Mouse (Mus musculus) hindbrain, postnatal 0 days (tissue): Measurements from ENCODE around the gene Sema4a. TPM values are rescaled to one million over a fixed set of nuclear protein-coding genes. Genes with fewer than 3 reads are reported as not detected.

ENCODE experiments used
- ATAC-seq: fragments of 200-750 bp; cut with Nextera tagmentation; 2 replicates; pipeline ENCODE4 v1.8.0; 2017; ENCODE audit warnings: mild to moderate bottlenecking, moderate TSS enrichment, moderate library complexity
- DNase-seq: peaks from one replicate; pipeline ENCODE4 v3.0.0-alpha.2; 2015; ENCODE audit warnings: low spot score
- H3K27ac ChIP-seq: fragments of 300-500 bp; sonication (generic); 2 replicates; pipeline ENCODE4 v1.5.1; 2014; ENCODE audit warnings: mild to moderate bottlenecking
- H3K27me3 ChIP-seq: fragments of 300-500 bp; sonication (generic); 2 replicates; pipeline ENCODE4 v1.6.1; 2014; ENCODE audit warnings: low read length, mixed read lengths; ENCODE audit not compliant: insufficient read depth
- H3K36me3 ChIP-seq: fragments of 300-500 bp; sonication (generic); 2 replicates; pipeline ENCODE4 v1.6.1; 2014; ENCODE audit warnings: low read length, mixed read lengths; ENCODE audit not compliant: insufficient read depth
- H3K4me1 ChIP-seq: fragments of 300-500 bp; sonication (generic); 2 replicates; pipeline ENCODE4 v1.6.1; 2014; ENCODE audit warnings: antibody characterized with exemption, low read length, mixed read lengths; ENCODE audit not compliant: insufficient read depth
- H3K4me2 ChIP-seq: fragments of 300-500 bp; sonication (generic); 2 replicates; pipeline ENCODE4 v1.6.1; 2014; ENCODE audit warnings: low read depth, mild to moderate bottlenecking, low read length, moderate library complexity, mixed read lengths
- H3K4me3 ChIP-seq: fragments of 300-500 bp; sonication (generic); 2 replicates; pipeline ENCODE4 v1.5.1; 2014; ENCODE audit warnings: low read length
- H3K9ac ChIP-seq: fragments of 300-500 bp; sonication (generic); replicated peaks from 2 replicates; pipeline ENCODE4 v1.6.1; 2014; ENCODE audit warnings: mild to moderate bottlenecking, low read length, moderate library complexity, mixed read lengths
- H3K9me3 ChIP-seq: fragments of 300-500 bp; sonication (generic); 2 replicates; pipeline ENCODE4 v1.6.1; 2016; ENCODE audit warnings: low read length, mixed read lengths
- CTCF ChIP-seq: IDR thresholded peaks from 2 replicates; pipeline ENCODE4 v1.5.1; 2016; ENCODE audit warnings: antibody characterized with exemption, control low read depth, low read depth
- WGBS: fragments of 180-500 bp; shearing (Covaris S2); extraction: QIAGEN DNeasy Blood & Tissue Kit; methylation state at CpG from one replicate; pipeline ENCODE4 v1.1.7; 2014; 5-methylcytosine and 5-hydroxymethylcytosine counted together
- polyA plus RNA-seq: library from polyadenylated mRNA; unstranded; fragments of >200 nt; fragmentation: Nextera tagmentation; extraction: Ambion mirVana; gene quantifications from 2 replicates; pipeline ENCODE4 v1.2.1, GENCODE M21; 2015
- total RNA-seq: library from RNA; depleted of rRNA; stranded (reverse); fragments of >200 nt; gene quantifications from 2 replicates; pipeline ENCODE4 v1.2.3, GENCODE M21; 2014; rRNA removed

The Sema4a gene
- total RNA-seq (39.4 and 45.2 TPM in 2 replicates), polyA plus RNA-seq (25.4 and 26.5 TPM in 2 replicates)

DNA sequence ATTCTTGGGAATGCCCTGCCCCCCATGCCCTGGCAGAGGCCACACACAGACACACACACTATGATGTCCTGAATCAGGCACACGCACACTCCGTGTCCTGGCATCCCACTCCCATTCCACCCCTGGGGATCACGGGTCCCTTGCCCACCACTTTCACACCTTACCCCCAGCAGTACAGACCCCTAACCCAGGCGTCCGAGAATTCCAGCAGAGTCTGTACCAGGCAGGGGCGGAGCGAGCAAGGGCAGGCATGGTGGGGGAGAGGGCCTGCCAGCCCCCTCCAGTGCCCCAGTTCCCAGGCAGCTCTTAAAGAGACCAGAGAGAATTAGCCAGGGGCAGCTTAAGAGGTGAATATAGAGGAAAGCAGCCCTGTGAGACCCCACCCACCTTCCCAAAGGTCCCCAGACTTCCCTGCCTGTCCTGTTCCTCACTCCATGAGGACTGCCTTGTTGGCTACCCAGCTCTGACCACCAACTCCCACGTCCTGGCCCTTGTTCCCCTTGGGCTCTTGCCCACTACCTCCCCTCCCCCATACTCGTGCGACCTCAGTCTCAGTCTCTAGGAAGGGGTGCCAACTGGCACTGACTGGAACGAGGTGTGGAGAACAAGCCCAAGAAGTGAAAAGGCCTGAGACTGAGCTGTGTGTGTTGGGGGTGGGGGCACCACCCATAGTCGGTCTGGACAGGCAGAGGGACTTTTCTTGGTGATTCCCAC lies at the start of gene Sema4a:
TSS of gene Sema4a (minus strand) at position 200 of the 714 bp plus-strand sequence.
- H3K36me3 ChIP-seq = no peaks in the 10 kb centered on the region
- peaks cover 13% of the 10 kb centered on the region for H3K4me1 ChIP-seq
- DNase-seq (peak; percentile 64), ATAC-seq (peak; percentile 69)
- peak within 1 kb of the TSS; percentile 38 for H3K4me2 ChIP-seq
- TF ChIP-seq CTCF = no peak
- peak within 1 kb of the TSS; percentile 28; the same call in 1 of the 2 replicates for H3K9ac ChIP-seq
- no peaks in the 10 kb centered on the region for H3K9me3 ChIP-seq
- peak within 1 kb of the TSS; percentile 66 for H3K27ac ChIP-seq
- WGBS = 23% methylated on average over 12 of the region's 12 CpGs
- H3K27me3 ChIP-seq = no peaks in the 10 kb centered on the region
- H3K4me3 ChIP-seq = no peak within 1 kb of the TSS

- Histone ChIP-seq H3K27ac (peak within 1 kb of the TSS; percentile 85), H3K9me3 (no peaks in the 10 kb centered on the region), H3K4me3 (peak within 1 kb of the TSS; percentile 39), H3K4me2 (peak within 1 kb of the TSS; percentile 59), H3K9ac (peak within 1 kb of the TSS; percentile 40), H3K4me1 (peaks cover 22% of the 10 kb centered on the region), H3K27me3 (no peaks in the 10 kb centered on the region), H3K36me3 (no peaks in the 10 kb centered on the region)
- under 1% methylated on average over 31 of the region's 31 CpGs for WGBS
- TF ChIP-seq CTCF = peak; percentile 58
- ATAC-seq = peak; percentile 97
- peak; percentile 93 for DNase-seq
Measured at GRCm38 (mm10) chr3:88509692-88510420, 48.9 kb upstream of the Sema4a start, which contains the start of gene Lmna. Gene Lmna, minus strand, starts transcription at chr3:88509956.

- ATAC-seq = no peak
- Histone ChIP-seq H3K4me2 (peak overlapping the region; percentile 59), H3K4me1 (peaks cover 22% of the 10 kb centered on the region), H3K27me3 (no peaks in the 10 kb centered on the region), H3K27ac (peak overlapping the region; percentile 85), H3K4me3 (peak overlapping the region; percentile 39), H3K36me3 (no peaks in the 10 kb centered on the region), H3K9me3 (no peaks in the 10 kb centered on the region), H3K9ac (peak overlapping the region; percentile 40)
- DNase-seq = no peak
- no peak for TF ChIP-seq CTCF
- 69% methylated on average over 3 of the region's 3 CpGs for WGBS
Measured at GRCm38 (mm10) chr3:88509250-88509649, 48.3 kb upstream of the Sema4a start.

DNA sequence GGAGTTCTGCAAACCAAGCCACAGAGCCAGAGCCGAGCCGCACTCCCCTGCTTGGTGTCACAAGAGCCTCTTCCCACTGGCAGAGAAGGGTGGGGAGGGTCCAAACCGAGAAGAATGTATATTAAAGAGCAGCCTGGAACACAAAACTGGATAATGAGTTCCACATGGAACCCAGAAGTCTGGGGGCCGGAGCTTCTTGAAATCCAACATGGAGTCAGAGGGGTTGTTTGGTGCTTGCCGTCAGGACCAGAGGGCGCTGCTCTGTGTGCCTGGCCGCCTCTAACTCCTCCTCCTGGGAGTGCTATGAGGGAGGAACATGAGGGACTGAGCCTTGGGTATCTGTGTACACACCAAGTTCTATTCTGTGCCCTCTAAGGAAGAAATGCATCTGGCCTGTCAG lies 44.8 kb upstream of the Sema4a start:
- peaks cover 28% of the 10 kb centered on the region for H3K4me1 ChIP-seq
- no peak for TF ChIP-seq CTCF
- no peaks in the 10 kb centered on the region for H3K27me3 ChIP-seq
- H3K9ac ChIP-seq = no peak overlapping the region
- ATAC-seq (no peak), DNase-seq (no peak)
- no peaks in the 10 kb centered on the region for H3K9me3 ChIP-seq
- no peaks in the 10 kb centered on the region for H3K36me3 ChIP-seq
- 44% methylated on average over 7 of the region's 7 CpGs for WGBS
- no peak overlapping the region for H3K4me3 ChIP-seq
- no peak overlapping the region for H3K27ac ChIP-seq
- no peak overlapping the region for H3K4me2 ChIP-seq

DNA sequence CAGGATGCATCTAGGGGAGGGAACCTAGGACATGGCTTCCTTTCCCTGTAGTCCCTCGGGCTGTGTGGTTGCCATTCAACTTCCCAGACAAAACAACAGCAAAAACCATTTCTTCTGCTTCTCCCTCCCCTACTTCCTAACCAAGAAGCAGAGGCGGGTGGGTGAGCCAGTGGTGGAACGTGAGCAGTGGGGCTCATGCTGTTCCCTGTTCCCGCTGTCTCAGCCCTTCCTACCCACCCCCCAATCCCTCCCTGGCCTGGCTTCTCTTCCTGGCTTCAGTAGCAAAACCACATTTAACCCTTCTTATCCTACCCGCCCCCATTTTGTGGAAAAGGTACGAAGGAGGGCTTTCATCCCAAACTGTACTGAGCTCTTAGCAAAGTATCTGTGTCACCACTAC lies 44.1 kb upstream of the Sema4a start:
- no peak for TF ChIP-seq CTCF
- Histone ChIP-seq H3K4me3 (no peak overlapping the region), H3K27ac (no peak overlapping the region), H3K4me1 (peaks cover 24% of the 10 kb centered on the region), H3K27me3 (no peaks in the 10 kb centered on the region), H3K4me2 (no peak overlapping the region), H3K9ac (no peak overlapping the region), H3K36me3 (no peaks in the 10 kb centered on the region), H3K9me3 (no peaks in the 10 kb centered on the region)
- no peak for ATAC-seq
- no peak for DNase-seq
- 59% methylated on average over 5 of the region's 6 CpGs for WGBS

DNA sequence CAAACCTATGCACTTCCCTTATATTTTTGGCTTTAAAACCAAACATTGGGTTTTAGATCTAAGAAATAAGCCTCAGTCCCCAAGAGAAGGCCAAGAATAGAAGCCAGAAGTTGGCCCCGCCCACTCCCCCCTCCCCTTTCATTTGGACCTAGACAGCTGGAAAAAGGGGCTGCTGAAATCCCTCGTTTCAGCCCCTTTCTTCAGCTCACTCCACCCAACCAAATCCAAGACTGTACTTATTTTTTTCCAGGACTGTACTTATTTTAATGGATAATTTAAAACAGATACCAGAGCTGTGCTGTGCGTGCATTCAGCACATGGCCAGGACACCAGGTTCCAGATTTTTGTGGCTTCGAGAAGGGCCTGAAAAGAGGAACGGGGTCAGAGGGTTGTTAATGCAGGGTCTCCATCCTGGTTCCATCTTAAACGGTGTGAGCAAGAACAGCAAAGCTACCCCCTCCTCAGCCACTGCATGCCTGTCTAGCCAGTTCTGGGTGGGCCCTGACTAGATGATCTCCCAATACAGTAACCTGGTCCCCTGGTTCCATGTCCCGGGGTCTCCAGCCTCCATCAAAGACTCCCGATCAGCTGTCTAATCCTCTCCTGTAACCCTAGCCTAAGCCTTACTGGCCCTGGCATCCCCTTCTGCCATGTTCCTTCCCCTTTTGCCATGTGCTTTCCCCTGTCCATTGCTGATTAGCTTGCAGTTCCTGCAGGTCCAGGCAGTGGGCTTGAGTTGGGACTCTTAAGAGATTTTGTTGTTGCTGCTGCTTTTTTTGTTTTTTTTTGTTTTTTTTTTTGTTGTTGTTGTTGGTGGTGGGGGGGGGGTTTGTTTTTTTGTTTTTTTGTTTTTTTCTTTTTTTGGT lies 43.1 kb upstream of the Sema4a start:
- 57% methylated on average over 8 of the region's 8 CpGs for WGBS
- no peaks in the 10 kb centered on the region for H3K27me3 ChIP-seq
- H3K4me1 ChIP-seq = peaks cover 17% of the 10 kb centered on the region
- ATAC-seq = no peak
- TF ChIP-seq CTCF = no peak
- no peaks in the 10 kb centered on the region for H3K9me3 ChIP-seq
- H3K9ac ChIP-seq = no peak overlapping the region
- no peak overlapping the region for H3K27ac ChIP-seq
- H3K4me2 ChIP-seq = no peak overlapping the region
- H3K4me3 ChIP-seq = no peak overlapping the region
- no peaks in the 10 kb centered on the region for H3K36me3 ChIP-seq
- no peak for DNase-seq
